Mouse (Mus musculus) layer of hippocampus, adult 11-12 months (tissue): Measurements from ENCODE around the gene Rfpl4.
"Not testable (repeated sequence)": the region's sequence is repeated elsewhere in the genome, so short reads cannot be mapped to it uniquely, and the experiment has no call there.

Experiments
- DNase-seq: peaks from one replicate; pipeline ENCODE4 v3.0.0; 2022; ENCODE audit warnings: low spot score

The Rfpl4 gene

GRCm38 (mm10) chr7:5116850-5117249 is at the start of gene Rfpl4:
Gene Rfpl4 (minus strand): TSS chr7:5116950.
- DNase-seq: no peak

GRCm38 (mm10) chr7:5149570-5149969 is 32.8 kb upstream of the Rfpl4 start, which contains the start of gene Vmn1r55:
Gene Vmn1r55 (minus strand): TSS chr7:5149670.
- DNase-seq: not testable (repeated sequence)

GRCm38 (mm10) chr7:5125549-5126406 is 9.0 kb upstream of the Rfpl4 start, which contains the start of gene Rasl2-9:
Gene Rasl2-9 (minus strand): TSS chr7:5125950.
- peak; percentile 83 for DNase-seq

- no peak for DNase-seq
Measured at GRCm38 (mm10) chr7:5125078-5125477, 8.3 kb upstream of the Rfpl4 start.

- DNase-seq: no peak
Measured at GRCm38 (mm10) chr7:5112701-5113100, 4.0 kb downstream of the Rfpl4 start.

GRCm38 (mm10) chr7:5109301-5109700 is 7.4 kb downstream of the Rfpl4 start:
- no peak for DNase-seq

- no peak for DNase-seq
Measured at GRCm38 (mm10) chr7:5108272-5108671, 8.5 kb downstream of the Rfpl4 start.

GRCm38 (mm10) chr7:5102564-5102963 is 14.2 kb downstream of the Rfpl4 start:
- DNase-seq: no peak

- DNase-seq: no peak
Measured at GRCm38 (mm10) chr7:5101066-5101663, 15.6 kb downstream of the Rfpl4 start.

GRCm38 (mm10) chr7:5099796-5100195 is 17.0 kb downstream of the Rfpl4 start:
- DNase-seq: no peak

- DNase-seq: no peak
Measured at GRCm38 (mm10) chr7:5098769-5099168, 18.0 kb downstream of the Rfpl4 start.

- DNase-seq: no peak
Measured at GRCm38 (mm10) chr7:5092831-5093510, 23.8 kb downstream of the Rfpl4 start.

- no peak for DNase-seq
Measured at GRCm38 (mm10) chr7:5092381-5092780, 24.4 kb downstream of the Rfpl4 start.

- DNase-seq: peak; percentile 62
Measured at GRCm38 (mm10) chr7:5091008-5091728, 25.6 kb downstream of the Rfpl4 start.

GRCm38 (mm10) chr7:5089853-5090252 is 26.9 kb downstream of the Rfpl4 start:
- no peak for DNase-seq

GRCm38 (mm10) chr7:5087886-5088285 is 28.9 kb downstream of the Rfpl4 start:
- no peak for DNase-seq

- DNase-seq: no peak
Measured at GRCm38 (mm10) chr7:5086921-5087440, 29.8 kb downstream of the Rfpl4 start.

GRCm38 (mm10) chr7:5085512-5085911 is 31.2 kb downstream of the Rfpl4 start:
- no peak for DNase-seq

GRCm38 (mm10) chr7:5083325-5084105 is 33.2 kb downstream of the Rfpl4 start:
- no peak for DNase-seq

- DNase-seq: no peak
Measured at GRCm38 (mm10) chr7:5081939-5082338, 34.8 kb downstream of the Rfpl4 start.

GRCm38 (mm10) chr7:5081241-5081640 is 35.5 kb downstream of the Rfpl4 start:
- DNase-seq: no peak
